Mouse (Mus musculus): ENCODE results near the gene Hs3st3a1. TPM values are rescaled to one million over a fixed set of nuclear protein-coding genes. Genes with fewer than 3 reads are reported as not detected.

The Hs3st3a1 gene
- polyA plus RNA-seq, 2 experiments from 2014 or later: not detected

DNA sequence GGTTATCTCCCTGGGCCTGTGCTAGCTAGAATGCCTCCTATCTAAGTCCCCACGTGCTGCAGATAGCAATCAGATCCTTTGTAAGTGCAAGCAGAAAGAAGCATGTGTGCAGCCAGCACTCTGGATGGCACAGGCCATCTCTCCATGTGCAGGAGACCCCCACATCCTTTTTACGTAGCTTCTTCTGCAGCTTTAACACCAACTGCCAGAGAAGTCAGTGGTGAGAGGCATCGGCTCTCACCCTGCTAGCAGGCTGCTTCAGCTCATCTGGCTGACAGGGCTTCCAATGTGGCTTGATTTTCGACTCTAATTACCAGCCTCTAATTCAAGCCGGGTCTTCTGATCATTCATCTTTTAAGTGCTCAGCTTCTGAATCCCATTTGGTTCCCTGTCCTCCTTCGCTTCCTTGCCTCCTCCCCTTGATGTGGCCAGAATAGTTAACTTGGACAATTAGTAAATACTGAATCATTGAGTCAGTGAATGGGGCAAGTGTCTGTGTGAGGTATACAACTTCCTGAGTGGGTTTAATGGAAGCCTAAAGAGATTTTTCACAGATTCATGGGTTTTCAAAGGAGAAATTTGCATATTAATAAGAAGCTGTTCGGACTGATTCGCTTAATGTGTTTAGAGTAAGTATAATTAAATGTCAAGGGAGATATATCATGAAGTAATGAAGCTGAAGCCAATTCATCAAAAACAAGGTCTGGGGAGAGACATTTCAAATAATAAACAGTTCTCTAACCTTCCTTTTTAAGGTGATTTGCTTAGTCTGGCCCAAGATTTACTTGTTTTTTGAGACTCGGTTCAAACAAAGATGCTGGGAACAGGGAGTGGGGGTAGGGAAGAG is 54.7 kb downstream of the Hs3st3a1 start:
- ATAC-seq: no peak

DNA sequence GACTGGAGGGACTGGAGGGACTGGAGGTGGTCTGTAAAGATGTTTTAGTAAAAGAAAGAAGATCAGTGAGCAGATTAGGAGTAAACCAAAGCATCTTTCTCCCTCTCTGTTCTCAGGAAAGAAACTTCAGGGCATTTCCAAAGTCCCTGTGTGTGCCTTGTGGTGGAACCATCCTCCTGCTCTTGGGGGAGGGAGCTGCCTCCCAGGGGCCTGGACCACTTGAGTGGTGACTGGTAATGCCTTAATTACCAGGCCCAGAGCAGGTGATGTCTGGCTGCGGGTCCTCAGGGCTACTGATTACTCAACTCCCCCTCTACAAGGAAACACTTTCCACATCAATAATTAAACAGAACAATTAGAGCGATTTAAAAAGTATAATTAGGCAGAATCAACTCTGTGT is 59.3 kb downstream of the Hs3st3a1 start:
- no peak for ATAC-seq

DNA sequence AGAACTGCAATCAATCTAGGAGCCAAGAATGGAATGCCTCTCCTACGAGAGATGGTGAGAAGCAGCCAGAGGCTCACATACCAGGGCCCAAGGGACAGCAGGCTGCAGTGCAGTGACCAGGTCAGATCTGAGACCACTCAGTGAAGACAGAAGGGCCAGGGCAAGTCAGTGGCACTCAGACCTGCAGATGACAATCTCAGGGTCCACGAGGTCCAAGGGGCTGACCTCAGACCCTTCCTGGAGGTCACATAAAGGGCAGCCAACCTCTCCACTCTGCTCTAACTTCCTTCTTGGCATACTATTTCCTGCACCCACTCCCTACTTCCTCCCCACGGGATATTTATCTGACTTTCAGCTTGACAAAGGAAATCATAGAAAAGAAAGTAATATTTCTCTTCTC is 60.8 kb downstream of the Hs3st3a1 start:
- no peak for ATAC-seq

DNA sequence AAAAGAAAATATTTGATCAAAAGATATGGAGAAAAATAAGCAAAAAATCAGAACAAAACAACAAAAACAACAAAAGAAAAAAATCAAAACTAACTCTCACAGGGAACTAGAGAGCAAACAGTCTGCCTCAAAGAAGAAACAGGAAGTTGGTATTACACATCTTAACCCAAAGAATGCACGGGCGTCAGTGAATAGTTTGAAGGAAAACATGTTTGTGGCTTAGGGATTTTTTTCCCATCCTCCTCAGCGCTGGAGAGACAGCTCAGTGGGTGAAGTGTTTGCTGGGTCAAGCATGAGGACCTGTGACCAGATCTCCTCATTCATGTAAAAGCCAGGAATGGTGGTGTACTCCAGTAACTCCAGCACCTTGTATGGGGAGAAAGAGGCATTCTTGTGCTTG is 61.5 kb downstream of the Hs3st3a1 start:
- ATAC-seq: no peak

DNA sequence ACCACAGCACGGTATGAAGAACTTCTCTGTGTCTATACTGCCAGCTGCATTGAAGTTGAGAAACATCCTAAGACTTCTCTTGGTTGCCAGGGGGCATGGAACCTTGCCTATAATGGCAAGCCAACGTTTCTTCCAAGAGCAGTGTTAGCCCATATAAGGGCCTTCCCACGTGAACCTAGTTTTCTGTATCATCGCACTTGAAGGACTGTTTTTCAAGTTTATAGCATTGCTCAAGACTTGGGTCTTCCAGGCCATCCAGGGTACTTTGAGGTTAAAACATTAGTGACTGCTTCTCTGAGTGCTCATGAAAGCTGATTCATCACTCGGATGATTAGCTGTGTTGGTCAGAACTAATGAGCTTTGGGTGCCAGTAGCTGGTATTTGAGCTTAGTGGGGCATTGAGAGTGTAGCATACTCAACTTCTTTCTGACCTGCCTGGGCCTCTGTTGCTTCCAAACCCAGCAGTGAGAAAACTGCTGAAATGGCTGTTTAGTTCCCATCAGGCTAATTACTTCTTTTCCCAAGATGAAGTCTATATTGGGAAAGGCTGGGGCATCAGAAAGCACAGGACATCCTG is 65.5 kb downstream of the Hs3st3a1 start:
- ATAC-seq: no peak

DNA sequence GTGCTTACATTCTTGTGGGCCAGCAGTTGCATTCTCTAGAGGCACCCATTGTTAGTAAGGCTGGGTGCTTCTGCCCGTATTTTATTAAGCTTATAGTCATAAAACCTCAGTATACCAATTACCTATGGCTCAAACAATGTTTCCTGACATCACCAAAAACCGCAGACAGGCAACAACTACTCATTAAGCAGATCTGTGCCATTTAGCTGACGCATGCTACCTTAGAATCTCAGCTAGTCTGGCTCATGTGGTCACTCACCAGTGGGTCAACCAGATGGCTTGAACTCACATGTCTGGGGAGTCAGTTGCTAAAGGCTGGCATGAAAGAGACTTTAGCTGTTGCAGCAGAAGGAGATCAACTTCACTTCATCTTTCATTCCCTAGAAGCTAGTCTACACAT is 67.9 kb downstream of the Hs3st3a1 start:
- no peak for ATAC-seq

DNA sequence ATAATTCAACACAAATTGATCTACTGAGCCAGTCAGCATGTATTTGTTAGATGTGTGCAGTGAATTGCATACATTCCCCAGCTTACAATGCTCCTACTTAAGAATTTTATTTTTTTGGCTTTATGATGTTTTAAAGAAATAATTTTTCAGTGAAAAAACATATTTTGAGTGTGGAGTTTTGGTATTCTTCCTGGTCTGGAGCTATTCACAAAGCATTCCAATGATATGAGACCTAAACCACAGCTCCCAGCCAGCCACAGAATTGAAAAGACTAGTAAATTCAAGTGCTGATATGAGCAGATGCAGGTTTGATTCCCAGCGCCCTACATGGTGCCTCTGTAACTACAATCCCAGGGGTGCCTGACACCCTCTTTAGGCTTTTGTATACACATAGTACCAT is 70.8 kb downstream of the Hs3st3a1 start:
- ATAC-seq: no peak

DNA sequence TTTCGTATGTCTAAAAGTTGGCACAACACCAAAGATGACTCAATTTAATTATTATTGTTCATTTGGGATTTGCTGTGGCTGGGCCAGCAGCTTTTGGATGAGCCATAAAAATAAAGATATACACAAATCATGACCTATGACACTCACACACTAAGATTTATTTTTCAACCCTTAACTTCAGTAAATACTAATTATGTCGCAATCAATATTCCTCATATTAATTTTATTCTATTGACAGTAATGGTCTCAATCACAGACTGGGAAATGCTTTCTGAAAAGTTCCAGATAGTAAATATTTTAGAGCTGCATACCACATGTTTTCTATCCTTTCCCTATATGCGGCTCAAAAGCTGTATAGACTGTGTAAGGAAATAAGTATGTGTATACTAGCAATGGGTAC is 71.9 kb downstream of the Hs3st3a1 start:
- no peak for ATAC-seq

DNA sequence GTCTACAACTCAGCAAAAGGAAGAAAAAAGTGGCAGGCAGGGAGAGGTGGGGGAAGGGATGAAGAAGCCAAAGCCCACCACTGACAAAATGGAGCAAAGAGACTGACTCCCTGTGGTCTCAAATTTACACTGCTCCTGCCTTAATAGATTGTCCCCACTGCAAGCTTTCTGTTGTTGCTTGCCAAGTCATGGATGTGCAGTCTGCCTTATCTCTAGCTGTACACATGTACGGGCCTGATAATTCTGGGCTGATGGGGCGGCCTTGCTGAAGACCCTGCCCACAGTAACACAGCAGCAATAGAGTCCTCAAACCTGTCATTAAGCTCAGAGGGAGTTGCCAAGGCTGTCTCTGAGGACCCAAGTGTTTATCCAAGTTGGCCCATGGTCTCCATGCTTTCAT is 74.0 kb downstream of the Hs3st3a1 start:
- ATAC-seq: no peak

DNA sequence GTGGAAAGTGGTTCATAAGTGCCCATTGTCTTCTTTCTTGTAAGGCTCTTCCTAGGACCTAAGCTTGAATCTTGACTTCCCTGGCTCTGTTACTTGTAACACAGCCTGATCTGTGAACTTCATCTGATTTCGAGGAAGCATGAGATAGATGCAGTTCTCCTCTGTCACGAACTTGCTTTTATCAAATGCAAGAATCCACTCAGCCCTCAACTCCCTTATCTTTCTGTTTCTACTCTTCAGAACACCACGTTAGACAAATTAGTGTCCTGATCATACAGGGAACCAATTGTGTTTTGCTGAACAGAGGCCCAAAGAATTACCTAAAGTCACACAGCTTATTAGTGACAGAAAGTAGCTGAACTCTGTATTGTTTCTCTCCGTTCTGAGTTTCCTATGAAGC is 77.2 kb downstream of the Hs3st3a1 start:
- no peak for ATAC-seq

DNA sequence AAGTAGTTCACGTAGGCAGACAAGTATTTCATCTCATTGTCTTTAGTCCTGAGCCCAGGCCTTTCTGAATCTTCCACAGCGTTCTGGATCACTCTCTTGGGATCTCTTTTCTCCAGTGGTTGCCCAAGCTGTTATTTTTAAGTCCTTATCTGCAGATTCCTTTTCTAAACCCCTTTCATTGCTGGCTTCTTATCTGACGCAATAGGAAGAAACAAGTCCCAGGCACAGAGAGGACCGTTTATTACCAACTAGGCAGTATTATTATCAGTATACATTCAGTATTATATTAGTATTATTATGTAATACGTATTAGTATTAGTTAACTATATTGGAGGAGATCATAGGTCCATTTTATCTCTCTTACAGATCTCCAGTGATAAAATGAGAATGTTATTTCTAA is 78.3 kb downstream of the Hs3st3a1 start:
- ATAC-seq: no peak

DNA sequence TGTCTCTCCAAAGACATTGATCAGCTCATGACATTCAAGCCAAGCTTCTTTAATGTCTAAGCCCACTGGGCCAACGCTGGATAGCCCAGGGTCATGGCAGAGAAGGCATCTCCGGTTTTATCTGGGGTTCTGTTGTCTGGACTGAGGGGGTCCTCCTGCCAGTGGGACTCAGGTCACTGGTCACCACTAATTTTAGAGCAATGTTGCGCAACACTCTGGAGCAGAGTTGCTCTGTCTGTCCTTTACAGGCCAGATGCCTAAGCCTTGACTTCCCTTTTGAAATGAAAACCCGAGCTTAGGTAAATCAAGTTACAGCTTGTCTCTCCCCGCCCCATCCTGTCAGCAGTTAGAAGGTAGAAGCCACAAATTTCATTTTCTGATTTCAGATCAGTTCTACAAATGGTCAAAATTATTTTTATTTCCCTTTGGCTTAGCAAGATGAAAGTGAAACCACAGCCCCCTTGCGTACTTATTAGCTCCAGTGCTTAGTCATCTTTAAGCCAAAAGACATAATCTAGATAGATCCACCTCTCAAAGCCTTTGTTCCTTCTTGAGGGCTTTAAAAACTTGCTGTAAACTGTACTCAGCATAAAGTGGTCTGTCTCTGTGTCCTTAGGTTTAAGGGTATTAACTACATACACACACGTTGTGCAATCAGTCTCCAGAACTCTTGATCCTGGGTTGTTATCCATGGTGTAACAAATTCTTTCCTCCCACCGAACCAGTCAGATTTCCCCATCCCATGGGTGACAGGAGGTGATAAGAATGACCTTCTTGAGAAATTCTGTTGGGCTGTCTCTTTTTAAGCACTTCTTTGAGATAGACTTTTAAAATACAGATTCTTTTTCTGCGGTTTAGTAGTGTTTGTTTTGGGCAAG is 81.8 kb downstream of the Hs3st3a1 start:
- no peak for ATAC-seq

DNA sequence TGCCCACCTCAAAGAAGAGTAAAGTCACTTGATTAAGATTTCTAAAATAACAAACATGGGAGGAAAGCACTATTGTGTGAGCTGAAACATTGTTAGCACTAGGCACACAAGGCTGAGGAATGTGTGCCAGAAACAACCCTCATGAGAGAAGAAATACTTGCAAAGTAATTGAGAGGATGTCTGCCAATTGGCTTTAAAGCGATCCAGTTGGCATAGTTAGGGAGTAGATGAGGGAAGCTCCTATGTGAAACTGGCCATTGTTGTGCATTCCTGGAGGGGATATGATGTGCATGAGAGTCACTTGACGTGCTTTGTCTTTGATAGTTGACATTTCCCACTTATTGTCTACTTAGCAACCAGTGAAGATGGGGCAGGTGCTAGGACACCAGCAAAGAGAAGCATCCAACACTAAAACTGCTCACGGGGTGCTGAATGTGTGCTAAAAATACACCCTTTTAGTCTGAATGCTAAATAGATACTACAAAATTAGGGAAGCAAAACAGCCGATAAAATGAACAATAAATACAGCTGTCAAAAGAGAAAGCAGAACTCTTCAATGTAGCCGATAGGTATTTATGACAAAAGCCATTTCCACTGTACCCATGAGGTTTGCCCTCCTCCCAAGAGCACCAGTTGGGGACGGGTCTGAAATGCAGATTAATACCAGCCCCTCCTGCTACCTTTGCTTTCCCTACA is 83.2 kb downstream of the Hs3st3a1 start:
- ATAC-seq: no peak

DNA sequence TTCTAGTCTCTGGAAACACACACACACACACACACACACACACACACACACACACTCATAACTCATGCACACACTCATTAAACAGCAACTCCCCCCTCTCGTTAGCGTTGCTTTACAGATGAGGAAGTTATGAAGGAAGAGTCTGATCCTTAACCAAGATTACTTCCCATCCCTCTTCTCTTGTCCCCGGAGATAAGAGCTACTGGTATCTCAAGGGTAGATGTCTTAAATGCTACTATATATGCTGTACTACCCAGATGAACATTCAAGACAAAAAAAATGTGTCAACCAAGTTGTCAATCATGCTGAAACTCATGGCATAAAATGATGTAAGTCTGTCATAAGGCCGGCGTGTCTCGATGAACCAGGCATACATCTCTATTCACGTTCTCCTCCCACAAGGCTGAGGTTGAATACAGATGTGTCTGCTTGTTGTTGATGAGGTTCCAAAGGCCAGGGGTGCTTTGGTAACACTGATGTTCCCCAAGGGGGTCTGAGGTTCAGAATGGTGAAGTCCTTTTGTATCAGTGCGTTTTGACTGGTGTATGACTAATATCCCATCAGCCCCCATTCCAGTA is 89.0 kb downstream of the Hs3st3a1 start:
- no peak for ATAC-seq

DNA sequence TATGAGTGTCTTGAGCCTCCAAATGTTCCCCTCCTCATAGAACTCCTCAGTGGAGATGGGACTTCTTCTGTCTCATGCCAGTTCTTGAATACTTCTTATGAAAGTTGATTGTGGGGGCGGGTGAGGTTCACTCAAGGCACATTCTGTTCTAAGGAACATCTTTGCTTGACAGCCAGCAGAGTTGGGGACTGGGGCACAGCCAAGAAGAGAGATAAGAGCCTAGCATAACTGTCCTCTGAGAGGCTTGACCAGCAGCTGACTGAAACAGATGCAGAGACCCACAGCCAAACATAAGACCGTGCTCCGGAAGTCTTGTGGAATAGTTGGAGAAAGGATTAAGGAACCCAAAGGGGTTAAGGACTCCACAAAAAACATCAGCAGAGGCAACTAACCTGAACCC is 102.1 kb downstream of the Hs3st3a1 start:
- ATAC-seq: no peak

DNA sequence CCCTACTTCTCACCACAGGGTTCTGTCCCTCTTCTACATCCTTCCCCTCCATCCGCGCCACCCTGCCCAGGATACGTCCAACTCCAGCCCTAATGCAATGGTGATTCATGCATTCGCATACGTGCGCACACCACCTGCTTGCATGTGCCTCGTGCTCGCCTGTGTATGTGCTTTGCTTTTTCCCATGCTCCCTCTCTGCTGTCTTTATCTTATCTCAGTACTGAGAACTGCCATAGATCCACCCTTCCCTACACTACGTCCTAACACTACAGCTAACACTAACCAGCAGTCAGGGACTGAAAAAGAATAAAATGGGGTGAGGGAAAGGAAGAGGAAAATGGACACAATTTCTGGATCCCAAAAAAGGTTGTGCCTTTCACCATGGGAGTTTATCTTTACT is 106.7 kb downstream of the Hs3st3a1 start:
- no peak for ATAC-seq

DNA sequence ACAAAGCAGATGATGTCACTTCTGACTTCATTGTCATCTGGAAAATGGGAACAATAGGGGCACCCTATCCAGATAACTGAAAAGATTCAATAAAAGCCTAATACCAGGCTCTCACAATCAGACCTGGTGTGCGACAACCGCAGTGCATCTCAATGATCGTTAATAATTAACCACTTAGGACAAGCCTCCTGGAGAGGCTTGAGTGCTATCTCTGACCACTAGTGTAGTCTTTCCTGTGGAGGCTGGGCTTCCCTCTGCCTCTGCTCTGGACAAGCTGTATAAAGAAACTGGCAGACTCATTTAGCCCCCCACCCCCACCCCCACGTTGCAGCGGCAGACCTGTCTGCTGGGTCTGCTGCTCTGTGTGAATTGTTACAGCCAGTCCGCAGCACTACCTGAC is 107.2 kb downstream of the Hs3st3a1 start:
- no peak for ATAC-seq

DNA sequence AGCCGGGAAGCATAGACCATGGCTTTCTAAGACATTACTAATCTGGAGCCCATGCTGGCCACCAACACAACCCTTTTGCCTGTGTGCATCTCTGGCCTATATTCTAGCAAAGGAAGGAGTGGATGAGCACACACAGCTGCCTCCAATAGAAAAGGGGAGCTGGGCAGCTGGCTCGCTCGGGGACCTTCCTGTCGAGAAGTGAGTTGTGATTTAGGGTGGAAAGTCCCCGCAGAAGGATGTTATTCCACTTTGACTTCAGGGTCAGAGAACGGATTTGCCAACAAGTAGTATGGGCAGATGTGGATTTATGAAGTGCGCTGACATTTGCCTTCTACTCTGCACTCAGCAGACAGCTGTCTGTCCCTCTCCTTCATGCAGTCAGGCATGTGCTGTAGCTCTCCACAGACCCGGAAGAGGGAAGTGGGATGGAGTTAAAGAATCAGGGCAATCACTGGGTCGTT is 108.1 kb downstream of the Hs3st3a1 start:
- ATAC-seq: no peak

DNA sequence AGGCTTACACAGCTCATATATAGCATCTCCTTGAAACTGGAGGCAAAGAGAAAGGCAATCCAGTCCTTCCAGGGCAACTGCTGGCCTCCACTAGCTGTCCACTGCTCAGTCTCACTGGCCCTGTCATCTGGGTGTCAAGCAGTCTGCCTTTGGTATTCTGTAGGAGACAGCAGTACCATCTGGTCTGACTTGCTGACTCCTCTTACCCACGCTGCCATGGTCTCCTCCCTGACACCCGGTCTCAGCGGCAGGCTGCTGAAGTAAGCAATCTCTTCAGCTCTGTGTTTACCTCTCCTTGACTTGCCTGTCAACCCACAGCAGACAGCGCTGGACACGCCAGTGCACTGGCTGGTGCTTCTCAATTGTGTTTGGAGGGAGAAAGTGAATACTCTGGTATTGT is 109.1 kb downstream of the Hs3st3a1 start:
- ATAC-seq: no peak

DNA sequence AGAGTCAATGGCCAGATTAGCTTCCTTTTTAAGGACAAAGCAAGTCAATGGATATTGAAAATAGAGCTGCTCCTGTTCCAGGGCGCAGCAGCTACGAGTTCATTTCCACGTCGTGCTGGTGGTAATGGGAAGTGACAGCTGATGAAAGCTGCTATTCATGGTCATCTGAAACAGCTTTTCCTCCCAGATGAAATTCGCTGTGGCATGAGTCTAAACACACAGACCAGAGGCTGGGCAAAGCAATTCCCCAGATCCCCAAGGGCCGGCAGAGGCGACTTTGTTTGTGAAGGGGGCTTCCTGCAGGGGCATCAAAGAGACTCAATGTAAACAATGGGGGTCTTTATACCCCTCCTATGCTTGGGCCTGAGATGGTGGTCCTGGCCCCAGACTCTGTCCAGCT is 114.2 kb downstream of the Hs3st3a1 start:
- ATAC-seq: no peak

DNA sequence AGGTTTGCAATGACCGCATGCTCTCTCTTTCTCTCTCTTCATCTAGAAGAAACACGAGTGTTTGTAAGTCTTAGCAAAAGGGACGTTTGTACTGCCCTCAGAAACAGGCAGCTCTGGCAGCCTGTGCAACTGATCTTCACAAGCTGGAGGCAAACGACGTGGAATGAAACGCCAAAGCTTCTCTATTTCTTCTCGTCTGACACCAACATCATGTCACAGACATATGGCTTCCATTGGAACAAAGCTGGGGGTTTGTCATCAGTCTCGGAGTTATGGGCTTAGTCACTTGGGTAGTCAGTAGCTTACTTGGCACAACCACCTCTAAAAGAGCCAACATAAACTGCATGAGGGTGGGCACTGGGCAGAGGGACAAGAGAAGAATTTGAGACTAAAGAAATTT is 114.8 kb downstream of the Hs3st3a1 start:
- ATAC-seq: no peak

DNA sequence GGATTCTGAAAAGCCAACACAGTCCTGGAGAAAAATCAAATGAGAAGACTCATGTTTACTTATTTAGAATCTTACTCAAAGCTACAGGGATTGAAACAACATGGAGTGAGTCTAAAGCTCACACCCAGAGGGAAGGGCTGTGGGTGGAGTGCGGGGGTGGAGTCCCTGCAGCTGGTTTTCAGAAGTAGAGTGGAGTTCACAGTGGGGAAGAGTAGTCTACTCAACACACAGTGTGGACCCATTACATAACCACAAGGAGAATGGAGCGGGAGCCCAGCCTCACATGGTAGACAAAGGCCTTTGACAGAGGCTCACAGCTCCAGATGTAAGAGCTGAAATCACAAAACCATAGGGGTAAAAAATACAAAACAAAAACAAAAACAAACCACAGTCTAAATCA is 123.2 kb downstream of the Hs3st3a1 start:
- ATAC-seq: no peak

DNA sequence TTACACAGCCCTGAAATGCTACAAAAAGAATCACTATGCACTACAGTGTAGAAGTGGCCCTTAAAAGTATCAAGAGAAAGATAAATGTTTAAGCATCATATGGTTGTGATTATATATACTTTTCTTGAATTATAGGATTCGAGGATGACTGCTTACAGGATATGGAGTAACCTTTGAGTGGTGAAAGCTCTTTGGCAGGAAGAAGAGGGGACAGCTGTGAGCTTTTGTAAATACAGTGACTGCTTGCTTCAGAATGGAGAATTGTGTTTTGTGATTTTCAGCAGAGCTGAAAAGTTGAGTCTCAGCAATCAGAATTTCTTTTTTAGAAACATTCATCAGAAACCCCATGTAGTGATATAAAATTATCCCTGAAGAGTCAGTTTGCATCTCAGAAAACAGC is 124.3 kb downstream of the Hs3st3a1 start:
- ATAC-seq: no peak

All from activated CD4-positive, CD25-positive, alpha-beta regulatory T cell, adult 4 months (primary cell).